Mouse (Mus musculus) CH12.LX (cell line): ENCODE data around the gene Rrnad1. TPM values are rescaled to one million over a fixed set of nuclear protein-coding genes. Genes with fewer than 3 reads are reported as not detected.

Source experiments
- DNase-seq: peaks from one replicate; pipeline ENCODE4 v3.0.0-alpha.2; 2013; ENCODE audit errors: extremely low read depth
- H3K27ac ChIP-seq: 2 replicates; pipeline ENCODE4 v1.5.1; 2012; ENCODE audit warnings: low read depth, mild to moderate bottlenecking, control low read depth, moderate library complexity; ENCODE audit not compliant: insufficient read depth
- H3K27me3 ChIP-seq: replicated peaks from 2 replicates; pipeline ENCODE3; 2012; ENCODE audit warnings: inconsistent platforms
- H3K36me3 ChIP-seq, 2 experiments: replicated peaks in 1 of 2; 2 replicates each; pipeline versions ENCODE3 to v1.6.1; 2012; ENCODE audit warnings: inconsistent platforms in 1 of 2, low read length in 1 of 2, mild to moderate bottlenecking in 1 of 2, mixed read lengths in 1 of 2, moderate library complexity in 1 of 2; ENCODE audit not compliant: control insufficient read depth in 1 of 2, insufficient read depth in 1 of 2
- H3K4me1 ChIP-seq, 2 experiments: 2 replicates each; pipeline ENCODE4 v1.6.1; 2012; ENCODE audit warnings: inconsistent platforms in 1 of 2, moderate library complexity in 1 of 2; ENCODE audit not compliant: insufficient read depth in 2 of 2, control insufficient read depth in 1 of 2
- H3K4me2 ChIP-seq: 2 replicates; pipeline ENCODE4 v1.6.1; 2012; ENCODE audit warnings: low read depth, mild to moderate bottlenecking, control low read depth; ENCODE audit not compliant: poor library complexity, insufficient read depth, severe bottlenecking
- H3K4me3 ChIP-seq, 3 experiments: fragments of 150-350 bp in 1 of 3; sonication (generic) in 1 of 3; replicated peaks in 1 of 3; 2 replicates each; pipeline versions ENCODE3 to v1.5.1; 2011 to 2012; ENCODE audit warnings: low read depth in 2 of 3, low read length in 2 of 3, mild to moderate bottlenecking in 2 of 3, moderate library complexity in 2 of 3, control low read depth in 1 of 3, improper control_type of control experiment in 1 of 3, inconsistent platforms in 1 of 3, mixed read lengths in 1 of 3; ENCODE audit not compliant: poor library complexity in 1 of 3
- H3K79me2 ChIP-seq: replicated peaks from 2 replicates; pipeline ENCODE4 v1.6.1; 2012; ENCODE audit warnings: mild to moderate bottlenecking, moderate library complexity; ENCODE audit not compliant: control insufficient read depth, poor library complexity, insufficient read depth, severe bottlenecking; ENCODE audit errors: extremely low read depth
- H3K9ac ChIP-seq: 2 replicates; pipeline ENCODE4 v1.6.1; 2012; ENCODE audit warnings: low read depth, mild to moderate bottlenecking, control low read depth, moderate library complexity; ENCODE audit not compliant: insufficient read depth
- H3K9me3 ChIP-seq: replicated peaks from 2 replicates; pipeline ENCODE3; 2012; ENCODE audit warnings: low read length, inconsistent platforms, mixed read lengths
- CHD1 ChIP-seq: IDR thresholded peaks from 2 replicates; pipeline ENCODE4 v1.6.1; 2012; ENCODE audit warnings: low read depth, low read length, improper control_type of control experiment, inconsistent platforms
- EP300 ChIP-seq: IDR thresholded peaks from 2 replicates; pipeline ENCODE4 v1.6.1; 2011; ENCODE audit warnings: low read length, improper control_type of control experiment
- GABPA ChIP-seq: IDR thresholded peaks from 2 replicates; pipeline ENCODE4 v1.6.1; 2012; ENCODE audit warnings: low read depth, low read length, improper control_type of control experiment, inconsistent platforms; ENCODE audit not compliant: insufficient replicate concordance
- HCFC1 ChIP-seq: IDR thresholded peaks from 2 replicates; pipeline ENCODE4 v1.6.1; 2012; ENCODE audit warnings: low read depth, mild to moderate bottlenecking, inconsistent platforms, low read length, improper control_type of control experiment
- IRF4 ChIP-seq: IDR thresholded peaks from 2 replicates; pipeline ENCODE4 v1.6.1; 2014; ENCODE audit warnings: low read depth, mild to moderate bottlenecking, inconsistent platforms, low read length, improper control_type of control experiment
- JUN ChIP-seq: IDR thresholded peaks from 2 replicates; pipeline ENCODE4 v1.6.1; 2011; ENCODE audit warnings: low read depth, mild to moderate bottlenecking, low read length, improper control_type of control experiment, moderate library complexity; ENCODE audit not compliant: insufficient read depth
- JUND ChIP-seq: conservative IDR thresholded peaks from 2 replicates; pipeline ENCODE4 v1.6.1; 2011; ENCODE audit warnings: low read depth, low read length, improper control_type of control experiment
- KAT2A ChIP-seq: IDR thresholded peaks from 2 replicates; pipeline ENCODE4 v1.6.1; 2012; ENCODE audit warnings: low read length, improper control_type of control experiment, inconsistent platforms; ENCODE audit not compliant: insufficient replicate concordance
- MAFK ChIP-seq: IDR thresholded peaks from 2 replicates; pipeline ENCODE4 v1.6.1; 2011; ENCODE audit warnings: low read length, improper control_type of control experiment; ENCODE audit not compliant: insufficient replicate concordance
- MAX ChIP-seq: IDR thresholded peaks from 2 replicates; pipeline ENCODE4 v1.6.1; 2011; ENCODE audit warnings: low read length, improper control_type of control experiment
- MAZ ChIP-seq: IDR thresholded peaks from 2 replicates; pipeline ENCODE4 v1.6.1; 2012; ENCODE audit warnings: low read depth, mild to moderate bottlenecking, inconsistent platforms, low read length, improper control_type of control experiment, moderate library complexity
- MXI1 ChIP-seq: IDR thresholded peaks from 2 replicates; pipeline ENCODE4 v1.6.1; 2011; ENCODE audit warnings: mild to moderate bottlenecking, low read depth, low read length, improper control_type of control experiment
- MYC ChIP-seq: IDR thresholded peaks from 2 replicates; pipeline ENCODE4 v1.6.1; 2011; ENCODE audit warnings: low read depth, mild to moderate bottlenecking, improper control_type of control experiment, low read length
- POLR2A ChIP-seq: IDR thresholded peaks from 2 replicates; pipeline ENCODE4 v1.6.1; 2011; ENCODE audit warnings: low read depth, mild to moderate bottlenecking, improper control_type of control experiment, low read length
- RAD21 ChIP-seq: IDR thresholded peaks from 2 replicates; pipeline ENCODE4 v1.6.1; 2011; ENCODE audit warnings: low read depth, mild to moderate bottlenecking, low read length, improper control_type of control experiment, moderate library complexity
- SIN3A ChIP-seq: IDR thresholded peaks from 2 replicates; pipeline ENCODE4 v1.6.1; 2012; ENCODE audit warnings: low read length, improper control_type of control experiment, inconsistent platforms
- SMC3 ChIP-seq: IDR thresholded peaks from 2 replicates; pipeline ENCODE4 v1.6.1; 2011; ENCODE audit warnings: low read depth, low read length, improper control_type of control experiment
- TBP ChIP-seq: conservative IDR thresholded peaks from 2 replicates; pipeline ENCODE4 v1.6.1; 2011; ENCODE audit warnings: low read depth, low read length, improper control_type of control experiment
- UBTF ChIP-seq: IDR thresholded peaks from 2 replicates; pipeline ENCODE4 v1.6.1; 2012; ENCODE audit warnings: low read depth, mild to moderate bottlenecking, inconsistent platforms, low read length, improper control_type of control experiment, moderate library complexity
- USF2 ChIP-seq: conservative IDR thresholded peaks from 2 replicates; pipeline ENCODE4 v1.6.1; 2011; ENCODE audit warnings: low read depth, low read length, improper control_type of control experiment
- ZC3H11A ChIP-seq: IDR thresholded peaks from 2 replicates; pipeline ENCODE4 v1.6.1; 2012; ENCODE audit warnings: low read depth, mild to moderate bottlenecking, inconsistent platforms, low read length, improper control_type of control experiment
- dilution Hi-C: fragments of 300-500 bp; cut with MboI; formaldehyde crosslinking; loops from 2 replicates; pipeline ENCODE4 v1.14.3; 2020; ENCODE audit warnings: low sequenced_read_pairs; ENCODE audit not compliant: extremely low pct_unique_long_range_greater_than_20kb, extremely low pct_ligation_motif_present
- in situ Hi-C: fragments of 300-500 bp; cut with MboI; formaldehyde crosslinking; loops from 3 replicates; pipeline ENCODE4 v1.14.3; 2019; ENCODE audit warnings: low sequenced_read_pairs, low pct_ligation_motif_present, low pct_unique_long_range_greater_than_20kb, mixed read lengths
- polyA plus RNA-seq: library from polyadenylated mRNA; unstranded; fragments of >175 nt; gene quantifications from 2 replicates; pipeline ENCODE4 v1.2.1, GENCODE M21; 2012; ENCODE audit warnings: low read depth; ENCODE audit not compliant: insufficient read length
- total RNA-seq, 2 experiments: library from RNA; depleted of rRNA; stranded (reverse); fragments of 300-350 nt in 1 of 2; fragments of >200 nt in 1 of 2; gene quantifications; 2 replicates each; pipeline ENCODE4 v1.2.3; 2012 to 2014

The Rrnad1 gene
- total and polyA plus RNA-seq, 3 experiments: 8.0 to 12.5 (median 11.4) TPM

GRCm38 (mm10) chr3:87906981-87907857 lies 23.3 kb downstream of the Rrnad1 start:
- peak overlapping the region; percentile 91 for H3K4me2 ChIP-seq
- H3K36me3 ChIP-seq: peaks cover 3 to 15% of the 10 kb centered on the region in 2 experiments
- peak overlapping the region; percentile 58 for H3K27ac ChIP-seq
- dilution Hi-C loops: no loop called here
- H3K9ac ChIP-seq: peak overlapping the region; percentile 75
- TF ChIP-seq MYC (peak; percentile 84), KAT2A (no peak), SIN3A (peak; percentile 88), GABPA (no peak), MAX (peak; percentile 74), JUN (no peak), RAD21 (no peak), EP300 (no peak), MAZ (no peak), MXI1 (peak; percentile 83), JUND (no peak), POLR2A (peak; percentile 38; the same call in 1 of the 2 replicates), IRF4 (no peak), USF2 (no peak), CHD1 (0 out of 2 replicates have a peak, but pooled peaks have one; percentile 44)
- H3K9me3 ChIP-seq: no peaks in the 10 kb centered on the region
- H3K4me1 ChIP-seq: peaks cover 10 to 45% of the 10 kb centered on the region in 2 experiments
- in situ Hi-C loops: no loop called here
- peak overlapping the region; percentile 71 to 99 (median 91) for H3K4me3 ChIP-seq
- peaks cover 59% of the 10 kb centered on the region for H3K79me2 ChIP-seq
- H3K27me3 ChIP-seq: no peaks in the 10 kb centered on the region
- no peak for DNase-seq

- peak overlapping the region; percentile 71 to 99 (median 91) for H3K4me3 ChIP-seq
- no peak overlapping the region for H3K4me2 ChIP-seq
- in situ Hi-C loops (no loop called here), dilution Hi-C loops (no loop called here)
- H3K4me1 ChIP-seq: peaks cover 12 to 44% of the 10 kb centered on the region in 2 experiments
- H3K79me2 ChIP-seq: peaks cover 53% of the 10 kb centered on the region
- peak overlapping the region; percentile 75 for H3K9ac ChIP-seq
- DNase-seq: no peak
- TF ChIP-seq UBTF (0 out of 2 replicates have a peak, but pooled peaks have one; percentile 8), JUND (no peak), IRF4 (no peak), MAFK (no peak), HCFC1 (peak; percentile 32; the same call in 1 of the 2 replicates), SIN3A (no peak), ZC3H11A (no peak), SMC3 (no peak), GABPA (no peak), RAD21 (no peak), TBP (no peak)
- TF ChIP-seq, all 38 proteins: peak for 2
- H3K36me3 ChIP-seq: peaks cover 0 to 9% of the 10 kb centered on the region in 2 experiments
- H3K27ac ChIP-seq: peak overlapping the region; percentile 58
- no peaks in the 10 kb centered on the region for H3K27me3 ChIP-seq
- no peaks in the 10 kb centered on the region for H3K9me3 ChIP-seq
Observed at GRCm38 (mm10) chr3:87906601-87906980, 23.9 kb downstream of the Rrnad1 start.
